ENCODE assay signal across 9 mouse cellular contexts in genomic region chr1:87640165-87640661, GRCm38 (mm10). TPM values are rescaled to one million over a fixed set of nuclear protein-coding genes. Genes with fewer than 3 reads are reported as not detected.
DNase-seq lines count a peak whose midpoint lies in the region; ATAC-seq and TF ChIP-seq lines count a peak whose summit lies in the region.
"Had no signal": no experiment of that assay in that cellular context is flagged by ENCODE, and none has a peak within 500 bp of the region (broad histone marks: within the 10 kb centered on the region; RNA-seq: fewer than 3 reads in every experiment).

No protein-coding gene starts in this region.

- no peaks in the 10 kb centered on the region for H3K36me3 ChIP-seq in hindbrain, embryonic 10.5 days
- H3K36me3 ChIP-seq in hindbrain, embryonic 12.5 days: no peaks in the 10 kb centered on the region
- no peaks in the 10 kb centered on the region for H3K36me3 ChIP-seq in heart, postnatal 0 days (replicated peaks; ENCODE audit: control insufficient read depth, insufficient read depth, low read length)
- no peaks in the 10 kb centered on the region for H3K36me3 ChIP-seq in limb, embryonic 10.5 days
- H3K36me3 ChIP-seq: hindbrain, embryonic 15.5 days had no signal

- no peak overlapping the region for H3K4me3 ChIP-seq in hindbrain, embryonic 10.5 days
- no peak overlapping the region for H3K4me3 ChIP-seq in hindbrain, embryonic 12.5 days
- H3K4me3 ChIP-seq in bone marrow macrophage, adult 2 months (ENCODE audit: insufficient read depth, low read length): peak overlapping the region; percentile 12
- no peak overlapping the region for H3K4me3 ChIP-seq in heart, postnatal 0 days (ENCODE audit: low read depth, low read length)
- H3K4me3 ChIP-seq in limb, embryonic 10.5 days: no peak overlapping the region
- H3K4me3 ChIP-seq: hindbrain, embryonic 15.5 days had no signal

- TF ChIP-seq POLR2A in bone marrow macrophage, adult 2 months (IDR thresholded peaks at IDR 0.05; ENCODE audit: borderline replicate concordance, low read depth, low read length): no peak

- peaks cover 20% of the 10 kb centered on the region for H3K4me1 ChIP-seq in hindbrain, embryonic 10.5 days (replicated peaks)
- H3K4me1 ChIP-seq in hindbrain, embryonic 12.5 days: 0 out of 2 replicates have a peak, but pooled peaks cover 4% of the 10 kb centered on the region
- H3K4me1 ChIP-seq in bone marrow macrophage, adult 2 months (ENCODE audit: control insufficient read depth, insufficient read depth, low read length): peaks cover 71% of the 10 kb centered on the region
- H3K4me1 ChIP-seq in heart, postnatal 0 days (ENCODE audit: control insufficient read depth, insufficient read depth): no peaks in the 10 kb centered on the region
- peaks cover 11% of the 10 kb centered on the region; the same call in 1 of the 2 replicates for H3K4me1 ChIP-seq in limb, embryonic 10.5 days
- H3K4me1 ChIP-seq: hindbrain, embryonic 15.5 days had no signal

- TF ChIP-seq CTCF in bone marrow macrophage, adult 2 months (IDR thresholded peaks at IDR 0.05; ENCODE audit: low read depth, low read length): no peak
- no peak for TF ChIP-seq CTCF in heart, postnatal 0 days (IDR thresholded peaks at IDR 0.05; ENCODE audit: low read depth)

- no peak overlapping the region for H3K9ac ChIP-seq in hindbrain, embryonic 12.5 days
- no peak overlapping the region for H3K9ac ChIP-seq in heart, postnatal 0 days (replicated peaks; ENCODE audit: low read depth, low read length)
- H3K9ac ChIP-seq: hindbrain, embryonic 15.5 days had no signal

- no peak overlapping the region for H3K4me2 ChIP-seq in hindbrain, embryonic 12.5 days (replicated peaks)
- peak overlapping the region; percentile 28 for H3K4me2 ChIP-seq in heart, postnatal 0 days (ENCODE audit: low read depth, low read length)
- H3K4me2 ChIP-seq: hindbrain, embryonic 15.5 days had no signal

- WGBS in hindbrain, embryonic 10.5 days: 77% methylated on average over 17 of the region's 17 CpGs
- 74% methylated on average over 17 of the region's 17 CpGs for WGBS in hindbrain, embryonic 12.5 days
- WGBS in heart, postnatal 0 days: 50% methylated on average over 17 of the region's 17 CpGs
- WGBS in limb, embryonic 10.5 days: 82% methylated on average over 17 of the region's 17 CpGs

- no peak for ATAC-seq in hindbrain, embryonic 12.5 days (ENCODE audit: low FRiP score)
- ATAC-seq in heart, postnatal 0 days (ENCODE audit: insufficient read depth, low read depth): peak; percentile 48; the same call in 1 of the 2 replicates

- no peak for DNase-seq in hindbrain, embryonic 10.5 days (ENCODE audit: low spot score)
- DNase-seq in heart, postnatal 0 days (ENCODE audit: low spot score): peak; percentile 36
- DNase-seq in limb, embryonic 10.5 days (ENCODE audit: low spot score): no peak
- DNase-seq in naive thymus-derived CD4-positive, alpha-beta T cell, adult 2 months (ENCODE audit: low read depth): peak; percentile 42
- no peak for DNase-seq in testis, postnatal 14 days (ENCODE audit: low spot score)
- DNase-seq in left cerebral cortex, adult 8-10 months (ENCODE audit: low spot score in 2 of 2): no peak

- H3K27ac ChIP-seq in hindbrain, embryonic 10.5 days: peak overlapping the region; percentile 56
- no peak overlapping the region for H3K27ac ChIP-seq in hindbrain, embryonic 12.5 days
- H3K27ac ChIP-seq in bone marrow macrophage, adult 2 months (ENCODE audit: insufficient read depth, low read depth, low read length): peak overlapping the region; percentile 98
- H3K27ac ChIP-seq in heart, postnatal 0 days (ENCODE audit: low read depth): peak overlapping the region; percentile 83
- H3K27ac ChIP-seq in limb, embryonic 10.5 days: peak overlapping the region; percentile 47; the same call in 1 of the 2 replicates
- H3K27ac ChIP-seq: hindbrain, embryonic 15.5 days had no signal

- H3K9me3 ChIP-seq in hindbrain, embryonic 10.5 days: no peaks in the 10 kb centered on the region
- no peaks in the 10 kb centered on the region for H3K9me3 ChIP-seq in hindbrain, embryonic 12.5 days (replicated peaks)
- H3K9me3 ChIP-seq in heart, postnatal 0 days (replicated peaks; ENCODE audit: control insufficient read depth, low read length): no peaks in the 10 kb centered on the region
- H3K9me3 ChIP-seq in limb, embryonic 10.5 days (replicated peaks): no peaks in the 10 kb centered on the region
- H3K9me3 ChIP-seq: hindbrain, embryonic 15.5 days had no signal

- H3K27me3 ChIP-seq in hindbrain, embryonic 10.5 days (ENCODE audit: insufficient read depth, poor library complexity, severe bottlenecking): no peaks in the 10 kb centered on the region
- H3K27me3 ChIP-seq in hindbrain, embryonic 12.5 days: no peaks in the 10 kb centered on the region; the same call in 1 of the 2 replicates
- no peaks in the 10 kb centered on the region for H3K27me3 ChIP-seq in heart, postnatal 0 days (ENCODE audit: control insufficient read depth, insufficient read depth, low read length)
- H3K27me3 ChIP-seq in limb, embryonic 10.5 days (ENCODE audit: low read depth, poor library complexity, severe bottlenecking): no peaks in the 10 kb centered on the region
- H3K27me3 ChIP-seq: hindbrain, embryonic 15.5 days had no signal

- TF ChIP-seq EP300 in heart, postnatal 0 days (IDR thresholded peaks at IDR 0.05; ENCODE audit: low read depth): no peak

RNA-seq across cellular contexts. Expression of gene Inpp5d, which starts 20.1 kb away (rescaled TPM):
- 3.2 and 6.2 TPM in 2 replicates for polyA plus RNA-seq in hindbrain, embryonic 10.5 days (2016; fragmentation: Nextera tagmentation; extraction: Ambion mirVana)
- polyA plus RNA-seq in hindbrain, embryonic 12.5 days (2016; fragmentation: Nextera tagmentation; extraction: Ambion mirVana): 4.9 and 5.5 TPM in 2 replicates
- 174 and 202 TPM in 2 replicates for polyA plus RNA-seq in bone marrow macrophage, adult 2 months (2012; ENCODE audit: insufficient read depth, insufficient read length, missing spikeins)
- 9.9 and 66.4 TPM in 2 replicates for total RNA-seq in heart, postnatal 0 days (2014; rRNA removed; ENCODE audit: low replicate concordance)
- polyA plus RNA-seq in heart, postnatal 0 days (2015; fragmentation: Nextera tagmentation; extraction: Ambion mirVana): 3.2 and 5.0 TPM in 2 replicates
- polyA plus RNA-seq in limb, embryonic 10.5 days (2016; fragmentation: Nextera tagmentation; extraction: Ambion mirVana): 2.0 and 3.9 TPM in 2 replicates
- total RNA-seq in left cerebral cortex, adult 8-10 months (2022): 10 to 100 TPM; 21.6 to 40.6 (median 29.6) TPM

Comparison
In these comparisons a context has a peak if more than half of its experiments do, and no peak if none do; other contexts are left out.
1. DNase-seq: peak in heart, postnatal 0 days (single experiment) and naive thymus-derived CD4-positive, alpha-beta T cell, adult 2 months (single experiment); none in hindbrain, embryonic 10.5 days (single experiment), limb, embryonic 10.5 days (single experiment), testis, postnatal 14 days (single experiment) and left cerebral cortex, adult 8-10 months (0 of 2).
2. RNA of gene Inpp5d, which starts 20.1 kb away (polyA plus RNA-seq): 174 to 202 TPM in bone marrow macrophage, adult 2 months; 3.2 to 6.2 TPM in hindbrain, embryonic 10.5 days, 4.9 to 5.5 TPM in hindbrain, embryonic 12.5 days, 3.2 to 5.0 TPM in heart, postnatal 0 days and 2.0 to 3.9 TPM in limb, embryonic 10.5 days; every median in the first group is over 10 times any median in the second.